Mouse (Mus musculus) hematopoietic stem cell, adult 5-6 weeks (primary cell): ENCODE results near the gene Pfkm. TPM values are rescaled to one million over a fixed set of nuclear protein-coding genes. Genes with fewer than 3 reads are reported as not detected.

Source experiments
- ATAC-seq, 2 experiments: fragments of 125-278 bp in 1 of 2; replicated peaks in 1 of 2; 2 replicates each; pipeline ENCODE4 v1.8.0; 2016 to 2017; ENCODE audit warnings: inconsistent platforms in 2 of 2, mild to moderate bottlenecking in 2 of 2, moderate number of reproducible peaks in 2 of 2, low read depth in 1 of 2, moderate TSS enrichment in 1 of 2; ENCODE audit not compliant: low FRiP score in 2 of 2, poor library complexity in 2 of 2, severe bottlenecking in 2 of 2, insufficient read depth in 1 of 2, low TSS enrichment in 1 of 2
- total RNA-seq: library from RNA; stranded (forward); fragments of 172-1452, 232-1000 nt; gene quantifications from 2 replicates; pipeline ENCODE4 v1.2.3, GENCODE M21; 2017

Pfkm gene
- total RNA-seq, 1 experiment from 2014 or later, result 41.3 TPM

DNA sequence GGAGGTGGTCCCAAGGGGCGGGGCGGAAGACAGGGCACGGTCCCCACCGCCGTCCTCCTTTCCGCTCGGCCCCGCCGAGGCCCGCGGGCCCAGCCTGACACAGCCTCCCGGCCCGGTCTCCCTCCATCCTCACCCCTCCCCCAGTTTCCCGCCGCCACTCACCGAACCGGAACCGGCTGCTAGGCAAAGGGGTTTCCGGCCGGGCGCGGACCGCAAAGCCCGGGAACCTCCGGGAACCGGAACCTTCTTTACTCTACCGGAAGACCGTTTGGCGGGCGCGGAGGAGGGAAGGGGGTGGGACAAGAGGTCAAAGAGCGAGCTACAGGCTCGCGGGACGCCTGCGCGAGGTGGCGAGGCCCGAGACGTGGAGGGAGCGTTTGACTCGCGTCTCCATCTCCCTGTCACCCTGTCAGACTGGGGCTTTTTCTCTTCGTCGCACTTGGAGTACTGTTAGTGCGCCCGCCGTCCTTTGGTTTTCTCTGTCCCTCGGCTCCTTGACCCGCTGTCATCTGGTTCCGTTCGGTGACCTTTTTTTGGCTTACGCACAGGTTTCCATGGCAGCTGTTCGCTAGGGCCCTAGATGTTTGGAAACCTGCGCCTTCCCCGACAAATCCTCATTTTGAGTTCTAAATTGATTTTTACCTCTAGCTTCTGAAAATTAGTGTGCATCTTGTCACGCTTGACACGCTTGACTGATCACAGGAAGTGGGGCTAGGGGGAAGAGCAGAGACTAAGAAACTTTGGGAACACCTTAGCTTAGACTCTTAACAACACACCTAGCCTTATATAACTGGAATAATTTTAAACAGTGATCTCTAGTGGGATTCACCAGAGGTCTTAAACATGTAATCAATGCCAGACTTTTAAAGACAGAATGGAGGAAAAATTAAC lies 977 bp downstream of the Pfkm start, which contains the start of gene Senp1:
Senp1 (minus strand) TSS at position 624 of the 891 bp plus-strand sequence.
- peak; percentile 84 to 91 for ATAC-seq

DNA sequence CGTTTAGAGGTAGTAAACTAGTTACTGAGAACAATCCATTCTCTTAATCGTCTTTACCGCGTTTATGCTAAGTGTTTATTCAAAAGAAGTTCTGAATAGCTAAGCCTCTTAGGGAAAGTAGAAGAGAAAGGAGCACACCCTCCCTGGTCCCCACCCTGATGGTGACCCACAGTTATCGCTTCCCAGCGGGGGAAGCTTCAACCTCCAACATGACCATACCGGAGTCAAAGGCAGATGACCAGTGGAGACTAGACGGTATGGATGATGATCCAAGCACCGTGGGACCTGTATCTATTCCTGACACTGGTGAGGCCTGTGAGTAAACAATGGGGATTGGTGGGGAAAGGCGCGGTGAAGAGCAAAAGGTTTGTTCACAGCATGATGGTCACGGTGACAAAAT lies 2.5 kb downstream of the Pfkm start:
- no peak for ATAC-seq

DNA sequence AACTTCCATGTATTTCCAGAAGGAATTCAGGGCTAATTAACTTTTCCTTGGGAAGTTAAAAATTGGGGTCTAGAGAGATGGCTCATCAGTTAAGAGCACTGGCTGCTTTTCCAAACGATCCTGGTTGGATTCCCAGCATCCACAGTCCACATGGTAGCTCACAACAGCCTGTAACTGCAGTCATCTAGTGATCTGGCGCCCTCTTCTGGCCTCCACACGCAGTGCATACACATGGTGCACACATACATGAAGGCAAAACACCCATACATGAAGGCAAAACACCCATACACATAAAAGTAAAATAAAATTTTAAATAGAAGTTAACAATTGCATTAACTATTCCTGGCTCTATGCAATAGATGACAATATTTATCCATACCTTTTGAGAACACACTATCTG lies 4.6 kb downstream of the Pfkm start:
- no peak for ATAC-seq

DNA sequence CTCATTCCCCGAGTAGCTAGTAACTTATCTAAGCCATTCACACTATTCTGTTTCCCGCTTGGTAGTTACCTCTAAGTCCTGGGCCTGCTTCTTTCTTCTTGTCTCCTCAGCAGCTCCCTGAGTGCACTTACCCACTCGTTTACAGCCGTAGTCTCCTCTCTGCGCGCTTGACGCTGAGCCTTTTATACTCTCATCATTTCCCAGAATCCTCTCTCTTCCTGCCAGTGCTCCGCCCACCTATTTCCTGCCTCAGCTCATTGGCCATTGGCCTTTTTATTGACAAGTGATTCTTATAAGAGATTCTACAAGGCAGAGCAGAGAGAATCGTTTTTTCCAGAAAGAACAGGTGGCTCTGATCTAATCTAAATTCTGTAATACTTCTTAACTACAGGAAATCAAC lies 6.1 kb downstream of the Pfkm start:
- no peak for ATAC-seq

GRCm38 (mm10) chr15:98102401-98102800 lies 10.0 kb downstream of the Pfkm start:
- ATAC-seq, result no peak; a peak in 1 of 4 replicates

- no peak for ATAC-seq
Measured at GRCm38 (mm10) chr15:98106506-98106905, 14.1 kb downstream of the Pfkm start.

- no peak for ATAC-seq
Measured at GRCm38 (mm10) chr15:98107230-98107629, 14.8 kb downstream of the Pfkm start.

DNA sequence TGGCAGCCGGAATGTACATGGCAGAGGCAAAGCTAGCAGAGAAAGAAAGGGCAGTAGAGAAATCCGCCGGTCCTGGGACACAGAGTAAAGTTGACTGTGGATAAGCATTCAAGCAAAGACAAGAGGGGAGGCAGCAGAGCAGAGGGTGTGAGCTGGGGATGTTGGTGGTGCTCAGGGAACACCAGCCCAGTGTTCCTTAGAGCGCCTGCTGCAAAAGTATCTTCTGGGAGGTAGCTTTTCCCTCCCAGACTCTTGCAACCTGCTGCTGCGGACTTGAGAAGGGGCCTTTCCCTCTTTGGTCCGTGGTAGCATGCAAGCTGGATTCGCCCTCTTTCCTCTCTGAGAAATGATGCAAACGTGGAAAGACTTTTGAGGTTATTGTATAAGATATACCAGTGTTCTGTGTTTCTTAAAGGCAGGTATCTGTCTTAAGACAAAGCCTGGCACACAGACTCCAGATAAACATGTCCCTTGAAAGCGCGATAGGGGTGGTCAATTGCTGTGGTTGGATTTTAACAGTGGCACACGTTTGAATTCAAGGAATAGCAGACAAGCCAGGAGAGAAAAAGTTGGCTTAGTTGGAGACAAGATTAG lies 15.4 kb downstream of the Pfkm start:
- 0 out of 4 replicates have a peak, but pooled peaks have one; percentile 4 to 5 for ATAC-seq

DNA sequence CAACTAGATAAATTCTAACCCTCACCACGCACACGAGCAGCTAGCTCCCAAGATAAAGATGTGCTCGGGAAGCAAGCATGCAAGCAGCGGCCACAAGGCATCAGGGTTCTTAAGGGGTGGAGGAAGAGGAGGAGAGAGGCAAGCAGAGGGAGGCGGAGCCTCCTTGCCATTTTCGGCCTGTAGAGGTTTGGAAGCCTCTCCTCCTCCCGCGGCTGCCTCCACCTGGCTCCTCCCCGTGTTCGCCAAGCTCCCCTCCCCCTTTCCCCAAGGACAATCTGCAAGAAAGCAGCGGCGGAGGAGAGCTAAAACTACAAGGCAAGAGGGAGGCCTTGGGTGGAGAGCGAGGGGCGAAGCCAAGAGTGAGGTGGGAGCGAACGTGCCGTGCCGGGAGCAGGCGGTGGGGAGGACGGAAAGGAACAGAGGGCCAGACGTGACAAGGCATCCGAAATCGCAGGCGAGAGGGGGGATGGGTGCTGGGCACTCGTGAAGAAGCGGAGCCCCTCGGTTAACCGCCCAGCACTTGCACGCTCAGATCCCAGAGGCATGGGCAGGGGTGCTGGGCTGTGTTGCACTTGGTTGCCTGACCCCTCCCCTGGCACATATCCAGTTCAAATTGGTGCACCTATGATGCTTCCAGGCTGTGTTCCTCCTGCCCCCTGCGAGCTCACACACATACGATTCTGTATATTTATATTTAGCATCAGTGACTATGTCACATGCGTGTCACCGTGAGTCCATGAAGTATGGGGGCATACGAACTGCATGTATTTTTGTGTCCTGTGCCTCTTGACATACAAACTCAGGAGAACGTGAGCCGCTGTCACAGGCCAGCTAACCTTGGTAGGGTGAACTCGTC lies 16.1 kb downstream of the Pfkm start:
- peak; percentile 96 to 97 for ATAC-seq

DNA sequence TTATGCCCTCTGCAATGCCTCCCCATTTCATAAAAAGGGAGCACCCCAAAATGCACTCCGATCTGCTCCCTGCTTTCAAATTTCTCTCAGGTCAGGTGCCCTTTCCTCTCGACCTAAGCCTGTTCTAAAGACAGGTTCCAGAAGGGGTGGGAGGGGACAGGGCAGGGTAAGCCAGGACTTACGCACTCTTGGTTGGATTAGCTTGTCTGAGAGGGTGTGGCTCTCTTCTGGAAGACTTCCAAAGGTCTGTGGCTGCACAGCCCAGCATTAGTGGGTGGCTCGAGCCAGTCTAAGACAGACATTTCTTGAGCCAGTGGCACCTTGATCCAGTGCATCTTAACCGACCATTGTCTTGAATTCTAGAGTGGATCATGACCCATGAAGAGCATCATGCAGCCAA lies 19.4 kb downstream of the Pfkm start:
- peak; percentile 30 to 35; a peak in 2 of 4 replicates for ATAC-seq

GRCm38 (mm10) chr15:98114098-98114851 lies 21.9 kb downstream of the Pfkm start:
- no peak for ATAC-seq

- no peak for ATAC-seq
Measured at GRCm38 (mm10) chr15:98114852-98115778, 22.7 kb downstream of the Pfkm start.

GRCm38 (mm10) chr15:98115779-98116163 lies 23.4 kb downstream of the Pfkm start:
- ATAC-seq, result no peak

DNA sequence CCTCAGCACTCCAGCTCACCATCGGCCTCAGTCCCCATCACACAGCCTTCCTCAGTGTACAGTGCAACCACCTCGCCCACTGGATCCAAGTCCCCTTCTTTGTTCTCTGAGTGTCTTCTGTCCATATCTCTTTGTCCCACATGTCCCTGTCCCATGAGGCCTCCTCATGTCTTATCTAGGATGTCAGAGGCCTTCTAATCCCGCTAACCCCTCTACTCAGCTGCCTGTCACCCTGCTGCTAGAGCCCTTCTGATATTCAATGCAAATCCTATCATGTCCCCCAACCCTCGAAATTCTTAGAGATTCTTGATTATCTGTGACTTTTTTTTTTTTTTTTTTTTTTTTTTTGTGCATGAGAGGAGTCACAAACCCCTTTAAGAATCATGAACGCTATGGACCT lies 23.9 kb downstream of the Pfkm start:
- ATAC-seq, result no peak

- ATAC-seq, result no peak
Measured at GRCm38 (mm10) chr15:98119363-98119762, 27.0 kb downstream of the Pfkm start.

- ATAC-seq, result no peak
Measured at GRCm38 (mm10) chr15:98120831-98121230, 28.4 kb downstream of the Pfkm start.
